Mouse (Mus musculus): ENCODE results near the gene Abca7. TPM values are rescaled to one million over a fixed set of nuclear protein-coding genes. Genes with fewer than 3 reads are reported as not detected.
"Not testable (repeated sequence)": the region's sequence is repeated elsewhere in the genome, so short reads cannot be mapped to it uniquely, and the experiment has no call there.

The Abca7 gene
- total and polyA plus RNA-seq, 2 experiments from 2014 or later: 2.3 to 19.1 TPM

GRCm38 (mm10) chr10:80053831-80054815 lies 57.8 kb downstream of the Abca7 start:
- H3K36me3 ChIP-seq (ENCODE audit: insufficient read depth, low read length): peaks cover 20% of the 10 kb centered on the region
- H3K9ac ChIP-seq (replicated peaks; ENCODE audit: low read length): peak overlapping the region; percentile 74
- no peaks in the 10 kb centered on the region for H3K9me3 ChIP-seq (ENCODE audit: low read length)
- H3K4me1 ChIP-seq (ENCODE audit: insufficient read depth, low read length): peaks cover 8% of the 10 kb centered on the region
- DNase-seq (ENCODE audit: low spot score): peak; percentile 74
- WGBS: under 1% methylated on average over 69 of the region's 77 CpGs
- H3K27me3 ChIP-seq (ENCODE audit: insufficient read depth, low read length): no peaks in the 10 kb centered on the region
- TF ChIP-seq CTCF (IDR thresholded peaks at IDR 0.05; ENCODE audit: low read depth): peak; percentile 16
- peak overlapping the region; percentile 76 for H3K4me2 ChIP-seq (ENCODE audit: low read depth, low read length)
- peak overlapping the region; percentile 96 for H3K27ac ChIP-seq
- peak; percentile 63 for ATAC-seq
- H3K4me3 ChIP-seq (ENCODE audit: low read length): peak overlapping the region; percentile 52

- not testable (repeated sequence) for H3K9me3 ChIP-seq (ENCODE audit: low read length); ATAC-seq; DNase-seq (ENCODE audit: low spot score); H3K27me3 ChIP-seq (ENCODE audit: insufficient read depth, low read length); H3K4me1 ChIP-seq (ENCODE audit: insufficient read depth, low read length)
- peak overlapping the region; percentile 74 for H3K9ac ChIP-seq (replicated peaks; ENCODE audit: low read length)
- H3K4me2 ChIP-seq (ENCODE audit: low read depth, low read length): peak overlapping the region; percentile 76
- 12% methylated on average over 3 of the region's 3 CpGs for WGBS
- H3K36me3 ChIP-seq (ENCODE audit: insufficient read depth, low read length): peaks cover 20% of the 10 kb centered on the region
- H3K4me3 ChIP-seq (ENCODE audit: low read length): peak overlapping the region; percentile 52
- H3K27ac ChIP-seq: peak overlapping the region; percentile 96; the same call in 1 of the 2 replicates
Observed at GRCm38 (mm10) chr10:80054911-80055310, 58.6 kb downstream of the Abca7 start.

- Histone ChIP-seq H3K27ac (no peak overlapping the region), H3K4me3 (ENCODE audit: low read length) (no peak overlapping the region), H3K4me1 (ENCODE audit: insufficient read depth, low read length) (peaks cover 8% of the 10 kb centered on the region), H3K27me3 (ENCODE audit: insufficient read depth, low read length) (no peaks in the 10 kb centered on the region), H3K9me3 (ENCODE audit: low read length) (no peaks in the 10 kb centered on the region), H3K36me3 (ENCODE audit: insufficient read depth, low read length) (peaks cover 20% of the 10 kb centered on the region), H3K9ac (replicated peaks; ENCODE audit: low read length) (0 out of 2 replicates have a peak overlapping the region, but pooled peaks have one; percentile 74), H3K4me2 (ENCODE audit: low read depth, low read length) (peak overlapping the region; percentile 76)
- ATAC-seq (no peak), DNase-seq (ENCODE audit: low spot score) (no peak)
- TF ChIP-seq CTCF (IDR thresholded peaks at IDR 0.05; ENCODE audit: low read depth): no peak
- WGBS: 73% methylated on average over 5 of the region's 5 CpGs
Observed at GRCm38 (mm10) chr10:80055364-80055763, 59.1 kb downstream of the Abca7 start.

- ATAC-seq: no peak
- Histone ChIP-seq H3K4me1 (ENCODE audit: insufficient read depth, low read length) (peaks cover 8% of the 10 kb centered on the region), H3K9me3 (ENCODE audit: low read length) (no peaks in the 10 kb centered on the region), H3K27me3 (ENCODE audit: insufficient read depth, low read length) (no peaks in the 10 kb centered on the region), H3K27ac (no peak overlapping the region), H3K4me3 (ENCODE audit: low read length) (no peak overlapping the region), H3K4me2 (ENCODE audit: low read depth, low read length) (peak overlapping the region; percentile 76; the same call in 1 of the 2 replicates), H3K9ac (replicated peaks; ENCODE audit: low read length) (no peak overlapping the region), H3K36me3 (ENCODE audit: insufficient read depth, low read length) (peaks cover 20% of the 10 kb centered on the region)
- WGBS: 87% methylated on average over 8 of the region's 10 CpGs
- no peak for TF ChIP-seq CTCF (IDR thresholded peaks at IDR 0.05; ENCODE audit: low read depth)
- DNase-seq (ENCODE audit: low spot score): no peak
Observed at GRCm38 (mm10) chr10:80055891-80056290, 59.6 kb downstream of the Abca7 start.

GRCm38 (mm10) chr10:80056506-80056905 lies 60.2 kb downstream of the Abca7 start:
- Histone ChIP-seq H3K9me3 (ENCODE audit: low read length) (no peaks in the 10 kb centered on the region), H3K27ac (no peak overlapping the region), H3K4me1 (ENCODE audit: insufficient read depth, low read length) (peaks cover 8% of the 10 kb centered on the region), H3K36me3 (ENCODE audit: insufficient read depth, low read length) (peaks cover 23% of the 10 kb centered on the region), H3K4me2 (ENCODE audit: low read depth, low read length) (no peak overlapping the region), H3K9ac (replicated peaks; ENCODE audit: low read length) (0 out of 2 replicates have a peak overlapping the region, but pooled peaks have one; percentile 3), H3K27me3 (ENCODE audit: insufficient read depth, low read length) (no peaks in the 10 kb centered on the region), H3K4me3 (ENCODE audit: low read length) (no peak overlapping the region)
- no peak for TF ChIP-seq CTCF (IDR thresholded peaks at IDR 0.05; ENCODE audit: low read depth)
- WGBS: 88% methylated on average over 4 of the region's 4 CpGs
- ATAC-seq (no peak), DNase-seq (ENCODE audit: low spot score) (no peak)

- Histone ChIP-seq H3K36me3 (ENCODE audit: insufficient read depth, low read length) (peaks cover 26% of the 10 kb centered on the region), H3K4me1 (ENCODE audit: insufficient read depth, low read length) (peaks cover 8% of the 10 kb centered on the region), H3K9me3 (ENCODE audit: low read length) (no peaks in the 10 kb centered on the region), H3K27ac (no peak overlapping the region), H3K9ac (replicated peaks; ENCODE audit: low read length) (0 out of 2 replicates have a peak overlapping the region, but pooled peaks have one; percentile 3), H3K4me2 (ENCODE audit: low read depth, low read length) (no peak overlapping the region), H3K4me3 (ENCODE audit: low read length) (no peak overlapping the region), H3K27me3 (ENCODE audit: insufficient read depth, low read length) (no peaks in the 10 kb centered on the region)
- ATAC-seq (no peak), DNase-seq (ENCODE audit: low spot score) (no peak)
- 92% methylated on average over 27 of the region's 27 CpGs for WGBS
- no peak for TF ChIP-seq CTCF (IDR thresholded peaks at IDR 0.05; ENCODE audit: low read depth)
Observed at GRCm38 (mm10) chr10:80056976-80057682, 60.8 kb downstream of the Abca7 start.

All from hindbrain, postnatal 0 days (tissue).